Mouse (Mus musculus) urinary bladder, adult 18-20 months (tissue): ENCODE measurements at regions not wholly inside any gene's neighbourhood (a gene's known extent, or its start where the extent isn't known, plus 50 kb on each side); places are given as distances from the start of the nearest gene placed in this dataset.

ENCODE experiments used
- DNase-seq, 2 experiments: peaks; one replicate each; pipeline ENCODE4 v3.0.0; 2022; ENCODE audit warnings: low spot score in 2 of 2, mixed read lengths in 2 of 2

GRCm38 (mm10) chr14:25174402-25174801 lies 284.6 kb upstream of the Zmiz1 start:
- DNase-seq: no peak

- no peak for DNase-seq
These were observed 282.8 kb upstream of the Zmiz1 start for GRCm38 (mm10) chr14:25176206-25176605.

- DNase-seq: no peak
These were observed 278.9 kb upstream of the Zmiz1 start for GRCm38 (mm10) chr14:25180126-25180525.

GRCm38 (mm10) chr14:25181406-25181805 lies 277.6 kb upstream of the Zmiz1 start:
- no peak for DNase-seq

GRCm38 (mm10) chr14:25184042-25184441 lies 274.9 kb upstream of the Zmiz1 start:
- DNase-seq: no peak

GRCm38 (mm10) chr14:25184875-25185274 lies 274.1 kb upstream of the Zmiz1 start:
- no peak for DNase-seq

- no peak for DNase-seq
These were observed 273.4 kb upstream of the Zmiz1 start for GRCm38 (mm10) chr14:25185556-25185958.

- DNase-seq: peak in 1 of 2 experiments; percentile 15
These were observed 272.8 kb upstream of the Zmiz1 start for GRCm38 (mm10) chr14:25185959-25186771.

- DNase-seq: peak in 1 of 2 experiments; percentile 18
These were observed 271.3 kb upstream of the Zmiz1 start for GRCm38 (mm10) chr14:25187715-25188114.

GRCm38 (mm10) chr14:25189256-25189655 lies 269.7 kb upstream of the Zmiz1 start:
- DNase-seq: no peak

GRCm38 (mm10) chr14:25190680-25191270 lies 268.2 kb upstream of the Zmiz1 start:
- no peak for DNase-seq

GRCm38 (mm10) chr14:25196820-25197219 lies 262.2 kb upstream of the Zmiz1 start:
- no peak for DNase-seq

GRCm38 (mm10) chr14:25199900-25200299 lies 259.1 kb upstream of the Zmiz1 start:
- DNase-seq: no peak

- DNase-seq: no peak
These were observed 258.3 kb upstream of the Zmiz1 start for GRCm38 (mm10) chr14:25200656-25201179.

GRCm38 (mm10) chr14:25202312-25202711 lies 256.7 kb upstream of the Zmiz1 start:
- no peak for DNase-seq

- no peak for DNase-seq
These were observed 254.9 kb upstream of the Zmiz1 start for GRCm38 (mm10) chr14:25204091-25204490.

GRCm38 (mm10) chr14:25206855-25207254 lies 252.1 kb upstream of the Zmiz1 start:
- no peak for DNase-seq

- DNase-seq: no peak
These were observed 251.6 kb upstream of the Zmiz1 start for GRCm38 (mm10) chr14:25207422-25207821.

GRCm38 (mm10) chr14:25208221-25209056 lies 250.5 kb upstream of the Zmiz1 start:
- DNase-seq: no peak

- DNase-seq: no peak
These were observed 245.9 kb upstream of the Zmiz1 start for GRCm38 (mm10) chr14:25213056-25213455.

GRCm38 (mm10) chr14:25223091-25223490 lies 235.9 kb upstream of the Zmiz1 start:
- no peak for DNase-seq

- DNase-seq: no peak
These were observed 233.8 kb upstream of the Zmiz1 start for GRCm38 (mm10) chr14:25225214-25225613.
